Mouse (Mus musculus) retina, embryonic 14.5 days (tissue): ENCODE results near the gene Gm15446.
"Not testable (repeated sequence)": the region's sequence is repeated elsewhere in the genome, so short reads cannot be mapped to it uniquely, and the experiment has no call there.

Source experiments
- DNase-seq: peaks from one replicate; pipeline ENCODE4 v3.0.0-alpha.2; 2015; ENCODE audit warnings: low spot score

Gene Gm15446

DNA sequence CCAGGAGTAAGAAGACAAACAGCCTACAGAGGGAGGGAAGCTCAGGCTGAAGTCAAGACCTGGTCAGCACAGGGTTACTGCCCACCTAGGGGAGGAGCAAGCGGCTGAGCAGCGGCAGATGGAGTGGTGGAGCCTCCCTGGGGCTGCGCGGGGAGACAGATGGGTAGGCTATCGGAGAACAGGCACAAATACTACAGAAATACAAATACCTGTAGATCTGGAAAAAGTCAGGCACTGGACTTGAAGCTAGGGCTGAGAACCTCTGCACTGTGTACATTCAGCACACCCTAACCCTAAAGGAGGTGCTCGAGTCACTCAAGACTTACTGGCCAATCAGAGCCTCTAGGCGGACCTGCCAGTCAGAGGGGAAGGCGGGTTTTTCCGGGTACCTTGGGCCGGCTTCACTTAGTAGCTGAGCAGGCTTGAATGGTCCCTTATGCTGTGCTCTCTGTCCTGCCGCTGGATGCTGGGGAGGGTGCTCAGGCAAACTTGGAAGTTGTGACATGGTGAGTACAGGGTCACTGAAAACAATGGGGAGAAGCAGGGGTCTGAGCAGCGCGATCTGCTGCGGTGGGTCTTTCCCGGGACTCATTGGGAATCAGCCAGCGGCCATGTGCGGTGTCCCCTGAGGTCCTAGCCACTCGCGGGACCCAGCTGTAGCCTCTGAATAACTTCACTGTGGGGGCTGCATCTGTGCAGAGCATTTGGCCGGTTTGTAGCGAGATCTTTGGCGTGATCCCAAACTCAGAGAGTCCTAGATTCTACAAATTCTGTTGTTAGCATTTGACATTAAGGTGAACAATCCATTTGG, at the start of gene Gm15446:
Gene Gm15446, plus strand, starts transcription at position 140 of the 811 bp plus-strand sequence.
- peak; percentile 84 for DNase-seq

DNA sequence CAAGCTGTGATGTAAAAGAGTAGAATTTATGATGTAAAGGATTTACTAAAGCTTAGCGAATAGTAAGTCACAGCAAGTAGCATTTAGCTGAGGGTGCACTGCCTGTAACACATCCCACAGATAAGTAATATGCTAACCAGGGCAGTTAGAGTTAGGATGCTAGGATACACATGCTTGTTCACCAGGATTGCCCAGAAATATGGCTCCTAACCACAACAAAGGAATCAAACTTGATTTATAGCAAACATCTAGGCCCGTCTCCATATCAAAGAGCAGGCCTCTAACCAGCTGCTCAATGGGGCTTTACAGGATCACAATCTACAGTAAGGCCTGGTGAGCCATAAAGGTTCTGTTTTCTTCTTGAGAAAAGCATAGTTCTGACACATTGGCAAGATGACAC, 929 bp downstream of the Gm15446 start:
- DNase-seq, result not testable (repeated sequence)

DNA sequence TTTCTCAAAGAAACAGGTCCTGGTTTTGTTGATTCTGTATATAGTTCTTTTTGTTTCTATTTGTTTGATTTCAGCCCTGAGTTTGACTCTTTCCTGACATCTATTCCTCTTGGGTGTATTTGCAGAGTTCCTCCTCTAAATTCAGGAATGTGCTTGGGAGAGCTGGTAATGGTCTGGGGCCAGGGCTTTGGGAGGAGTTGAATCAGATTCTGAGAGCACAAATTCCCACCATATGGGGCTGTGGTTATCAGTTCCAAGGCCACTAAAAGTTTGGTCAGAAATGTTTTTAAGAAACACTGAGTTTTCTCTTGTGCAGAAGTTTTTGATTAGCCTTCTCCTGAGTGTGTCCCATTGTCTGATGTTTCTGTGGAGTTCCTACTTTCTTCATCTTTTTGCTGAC, 1.7 kb downstream of the Gm15446 start:
- DNase-seq, result no peak

- no peak for DNase-seq
Measured at GRCm38 (mm10) chr5:109950281-109950680, 27.1 kb downstream of the Gm15446 start.

- not testable (repeated sequence) for DNase-seq
Measured at GRCm38 (mm10) chr5:109980743-109981142, 57.5 kb downstream of the Gm15446 start.
